8 mouse cellular contexts compared by ENCODE assay signal in genomic region chr4:139168985-139169747, GRCm38 (mm10). TPM values are rescaled to one million over a fixed set of nuclear protein-coding genes. Genes with fewer than 3 reads are reported as not detected.
DNase-seq lines count a peak whose midpoint lies in the region; ATAC-seq and TF ChIP-seq lines count a peak whose summit lies in the region.

No protein-coding gene starts in this region.

- H3K36me3 ChIP-seq in MEL (ENCODE audit: control insufficient read depth in 1 of 2, insufficient read depth in 2 of 2, low read length in 2 of 2): peaks cover 0 to 2% of the 10 kb centered on the region in 2 experiments; a peak in 2 of 4 replicates
- H3K36me3 ChIP-seq in limb, embryonic 10.5 days: no peaks in the 10 kb centered on the region
- H3K36me3 ChIP-seq in forebrain, embryonic 11.5 days (ENCODE audit: control insufficient read depth, insufficient read depth, low read length): no peaks in the 10 kb centered on the region

- no peak for ATAC-seq in forebrain, embryonic 11.5 days (replicated peaks; ENCODE audit: low FRiP score)

- TF ChIP-seq CTCF in MEL (IDR thresholded peaks at IDR 0.05 in 2 of 3, conservative IDR thresholded peaks at IDR 0.05 in 1 of 3; ENCODE audit: control insufficient read depth in 1 of 3, insufficient read depth in 1 of 3, low read depth in 2 of 3, low read length in 3 of 3, poor library complexity in 1 of 3, severe bottlenecking in 1 of 3): peak in 1 of 3 experiments; percentile 51; a peak in 2 of 6 replicates

- H3K27ac ChIP-seq in MEL (ENCODE audit: control insufficient read depth, low read depth, low read length): peak overlapping the region; percentile 73
- H3K27ac ChIP-seq in limb, embryonic 10.5 days: peak overlapping the region; percentile 65
- no peak overlapping the region for H3K27ac ChIP-seq in forebrain, embryonic 11.5 days (ENCODE audit: low read depth, low read length)

- DNase-seq in embryo, embryonic 11 days: peak; percentile 57
- no peak for DNase-seq in embryo, embryonic 9.5 days (ENCODE audit: extremely low spot score)
- peak; percentile 85 for DNase-seq in MEL (ENCODE audit: low read depth, low spot score)
- peak; percentile 60 for DNase-seq in limb, embryonic 10.5 days (ENCODE audit: low spot score)
- DNase-seq in naive thymus-derived CD4-positive, alpha-beta T cell, adult 2 months (ENCODE audit: low read depth): peak; percentile 45
- DNase-seq in urinary bladder, adult 18-20 months (ENCODE audit: low spot score in 2 of 2): no peak
- DNase-seq in left cerebral cortex, postnatal 25 days (ENCODE audit: low spot score in 2 of 2): no peak
- DNase-seq in forebrain, embryonic 11.5 days (ENCODE audit: low spot score): no peak

- TF ChIP-seq POLR2A in MEL (IDR thresholded peaks at IDR 0.05; ENCODE audit: control insufficient read depth in 1 of 2, insufficient read depth in 1 of 2, low read depth in 1 of 2, low read length in 2 of 2, poor library complexity in 1 of 2): peak in 1 of 2 experiments; percentile 50; a peak in 2 of 4 replicates

- H3K9ac ChIP-seq in MEL (ENCODE audit: control insufficient read depth, low read depth, low read length, poor library complexity, severe bottlenecking): peak overlapping the region; percentile 61
- H3K9ac ChIP-seq in forebrain, embryonic 11.5 days (ENCODE audit: low read length): no peak overlapping the region

- peak in 1 of 2 experiments; percentile 42; a peak in 1 of 4 replicates for TF ChIP-seq EP300 in MEL (IDR thresholded peaks at IDR 0.05; ENCODE audit: low read depth in 1 of 2, low read length in 2 of 2)

- 76% methylated on average over 15 of the region's 15 CpGs for WGBS in limb, embryonic 10.5 days
- WGBS in forebrain, embryonic 11.5 days: 77% methylated on average over 15 of the region's 15 CpGs

- intact Hi-C loops in left cerebral cortex, postnatal 25 days (cut with DNase I): no loop called here

- H3K4me2 ChIP-seq in forebrain, embryonic 11.5 days (ENCODE audit: low read depth, low read length, severe bottlenecking): no peak overlapping the region

- TF ChIP-seq RAD21 in MEL (IDR thresholded peaks at IDR 0.05; ENCODE audit: low read depth, low read length): peak; percentile 12

- peaks cover 0 to 9% of the 10 kb centered on the region in 2 experiments; a peak in 1 of 4 replicates for H3K4me1 ChIP-seq in MEL (ENCODE audit: control insufficient read depth in 1 of 2, insufficient read depth in 2 of 2, low read length in 2 of 2)
- H3K4me1 ChIP-seq in limb, embryonic 10.5 days: peaks cover 20% of the 10 kb centered on the region
- no peaks in the 10 kb centered on the region for H3K4me1 ChIP-seq in forebrain, embryonic 11.5 days (replicated peaks; ENCODE audit: control insufficient read depth, insufficient read depth, low read length)

- H3K27me3 ChIP-seq in MEL (ENCODE audit: control insufficient read depth in 1 of 2, insufficient read depth in 2 of 2, low read length in 2 of 2): no peaks in the 10 kb centered on the region; a peak in 1 of 4 replicates
- no peaks in the 10 kb centered on the region for H3K27me3 ChIP-seq in limb, embryonic 10.5 days (ENCODE audit: low read depth, poor library complexity, severe bottlenecking)
- no peaks in the 10 kb centered on the region for H3K27me3 ChIP-seq in forebrain, embryonic 11.5 days (ENCODE audit: control insufficient read depth, insufficient read depth, low read length)

- peak overlapping the region; percentile 19 to 24 for H3K4me3 ChIP-seq in MEL (ENCODE audit: control insufficient read depth in 1 of 2, insufficient read depth in 1 of 2, low read depth in 2 of 2, low read length in 2 of 2)
- no peak overlapping the region for H3K4me3 ChIP-seq in limb, embryonic 10.5 days
- no peak overlapping the region for H3K4me3 ChIP-seq in forebrain, embryonic 11.5 days (ENCODE audit: low read depth, low read length)

- H3K9me3 ChIP-seq in MEL (replicated peaks; ENCODE audit: insufficient read depth, low read length): no peaks in the 10 kb centered on the region
- H3K9me3 ChIP-seq in limb, embryonic 10.5 days (replicated peaks): no peaks in the 10 kb centered on the region
- H3K9me3 ChIP-seq in forebrain, embryonic 11.5 days (ENCODE audit: control insufficient read depth, low read length): no peaks in the 10 kb centered on the region

- no peaks in the 10 kb centered on the region for H3K79me2 ChIP-seq in MEL (ENCODE audit: control insufficient read depth, insufficient read depth, low read length, poor library complexity)

TF ChIP-seq in MEL, 35 proteins besides CTCF, POLR2A, EP300 and RAD21:
- TF ChIP-seq TBP (IDR thresholded peaks at IDR 0.05; ENCODE audit: low read depth, low read length): peak; percentile 43; the same call in 1 of the 2 replicates
- peak; percentile 48 for TF ChIP-seq SMC3 (IDR thresholded peaks at IDR 0.05; ENCODE audit: low read depth, low read length)
- TF ChIP-seq MEF2A (IDR thresholded peaks at IDR 0.05; ENCODE audit: extremely low read depth, insufficient replicate concordance, low read depth, low read length, poor library complexity, severe bottlenecking): no peak
- TF ChIP-seq NRF1 (IDR thresholded peaks at IDR 0.05; ENCODE audit: insufficient read depth, low read depth, low read length, poor library complexity, severe bottlenecking): no peak
- 0 out of 2 replicates have a peak, but pooled peaks have one; percentile 8 for TF ChIP-seq ZC3H11A (IDR thresholded peaks at IDR 0.05; ENCODE audit: low read depth, low read length)
- TF ChIP-seq MYC (IDR thresholded peaks at IDR 0.05; ENCODE audit: low read depth, low read length): peak; percentile 68; the same call in 1 of the 2 replicates
- TF ChIP-seq MXI1 (IDR thresholded peaks at IDR 0.05; ENCODE audit: low read depth, low read length): peak; percentile 55; the same call in 1 of the 2 replicates
- no peak for TF ChIP-seq CHD2 (IDR thresholded peaks at IDR 0.05; ENCODE audit: low read length)
- no peak for TF ChIP-seq BHLHE40 (IDR thresholded peaks at IDR 0.05; ENCODE audit: borderline replicate concordance, low read depth, low read length)
- TF ChIP-seq NELFE (IDR thresholded peaks at IDR 0.05; ENCODE audit: low read depth, low read length): peak; percentile 28; the same call in 1 of the 2 replicates
- 0 out of 2 replicates have a peak, but pooled peaks have one; percentile 13 for TF ChIP-seq ETS1 (IDR thresholded peaks at IDR 0.05; ENCODE audit: low read depth, low read length)
- peak; percentile 73; the same call in 1 of the 2 replicates for TF ChIP-seq SIN3A (IDR thresholded peaks at IDR 0.05; ENCODE audit: low read length)
TF ChIP-seq in MEL: peak in this region for 8.

RNA-seq across cellular contexts. Expression of gene Capzb, which starts 23.5 kb away (rescaled TPM):
- total RNA-seq in MEL (2012; rRNA removed): 91.2 and 103 TPM in 2 replicates
- 100 to 1,000 TPM in 1 of 2 experiments, not detected in 1; 354 TPM for polyA plus RNA-seq in MEL (2012; ENCODE audit: insufficient read depth in 1 of 2, insufficient read length in 2 of 2, low read depth in 1 of 2, low replicate concordance in 2 of 2, missing spikeins in 1 of 2)
- polyA plus RNA-seq in limb, embryonic 10.5 days (2016; fragmentation: Nextera tagmentation; extraction: Ambion mirVana): 385 and 390 TPM in 2 replicates
- total RNA-seq in left cerebral cortex, postnatal 25 days (2021): 100 to 1,000 TPM; 350 to 351 TPM
- 238 and 240 TPM in 2 replicates for polyA plus RNA-seq in forebrain, embryonic 11.5 days (2014; fragmentation: Nextera tagmentation; extraction: Ambion mirVana)

RNA-seq across cellular contexts. Expression of gene Minos1, which starts 38.3 kb away (rescaled TPM):
- 163 and 183 TPM in 2 replicates for total RNA-seq in MEL (2012; rRNA removed)
- polyA plus RNA-seq in MEL (2012; ENCODE audit: insufficient read depth in 1 of 2, insufficient read length in 2 of 2, low read depth in 1 of 2, low replicate concordance in 2 of 2, missing spikeins in 1 of 2): 100 to 1,000 TPM in 1 of 2 experiments, not detected in 1; 401 TPM
- 393 and 402 TPM in 2 replicates for polyA plus RNA-seq in limb, embryonic 10.5 days (2016; fragmentation: Nextera tagmentation; extraction: Ambion mirVana)
- total RNA-seq in left cerebral cortex, postnatal 25 days (2021): 100 to 1,000 TPM; 215 to 218 TPM
- polyA plus RNA-seq in forebrain, embryonic 11.5 days (2014; fragmentation: Nextera tagmentation; extraction: Ambion mirVana): 344 and 387 TPM in 2 replicates

Comparison
In these comparisons a context has a peak if more than half of its experiments do, and no peak if none do; other contexts are left out.
1. DNase-seq: peak in embryo, embryonic 11 days (single experiment), MEL (single experiment), limb, embryonic 10.5 days (single experiment) and naive thymus-derived CD4-positive, alpha-beta T cell, adult 2 months (single experiment); none in embryo, embryonic 9.5 days (single experiment), urinary bladder, adult 18-20 months (0 of 2), left cerebral cortex, postnatal 25 days (0 of 2) and forebrain, embryonic 11.5 days (single experiment).
2. H3K4me3 ChIP-seq: peak in MEL (2 of 2); none in limb, embryonic 10.5 days (single experiment) and forebrain, embryonic 11.5 days (single experiment).